Mouse (Mus musculus): Measurements from ENCODE around the gene Dhx33. TPM values are rescaled to one million over a fixed set of nuclear protein-coding genes. Genes with fewer than 3 reads are reported as not detected.

Gene Dhx33
- total RNA-seq, 2 experiments from 2014 or later: 66.7 to 78.8 TPM

DNA sequence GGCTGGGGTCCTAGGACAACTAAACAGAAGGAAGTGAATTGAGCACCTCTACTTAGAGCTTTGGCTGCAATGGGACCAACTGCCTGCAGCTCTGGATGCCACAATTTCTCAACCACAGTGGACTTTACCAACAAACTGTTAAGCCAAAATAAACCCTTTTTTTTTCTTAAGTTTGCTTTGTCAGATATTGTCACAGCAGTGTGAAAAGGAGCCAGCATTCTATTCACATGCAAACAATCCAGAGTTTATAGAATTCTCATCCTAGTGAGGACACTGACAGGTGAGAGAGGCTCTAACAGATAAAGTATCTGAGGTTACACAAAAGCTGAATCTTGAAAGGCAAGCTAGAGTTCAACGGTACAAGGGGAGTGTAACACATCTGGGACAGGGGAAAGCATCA, 12.8 kb upstream of the Dhx33 start:
- no peak for TF ChIP-seq CTCF (conservative IDR thresholded peaks at IDR 0.05)
- DNase-seq (ENCODE audit: low spot score in 2 of 2): no peak
- Histone ChIP-seq H3K27ac (no peak overlapping the region), H3K4me3 (no peak overlapping the region)

DNA sequence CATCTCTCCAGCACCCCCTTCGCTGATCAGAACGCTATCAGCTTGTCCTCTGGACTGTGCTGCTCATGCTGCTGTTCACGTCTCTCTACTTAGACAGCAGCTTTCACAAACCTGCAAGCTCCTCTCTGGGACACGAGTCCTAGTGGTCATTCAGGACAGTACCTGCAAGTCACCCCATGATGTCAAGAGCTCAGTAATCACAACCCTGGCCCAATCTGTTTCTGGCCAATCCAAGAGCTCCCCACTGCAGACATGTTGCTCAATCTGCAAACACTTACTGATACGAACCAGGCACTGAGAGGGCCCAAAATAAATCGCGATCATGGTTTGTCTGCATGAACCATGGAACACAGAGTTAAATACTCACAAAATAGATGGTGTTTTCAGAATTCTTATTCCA, 8.5 kb upstream of the Dhx33 start:
- DNase-seq (ENCODE audit: low spot score in 2 of 2): no peak
- Histone ChIP-seq H3K4me3 (no peak overlapping the region), H3K27ac (no peak overlapping the region)
- TF ChIP-seq CTCF (conservative IDR thresholded peaks at IDR 0.05): no peak

- Histone ChIP-seq H3K27ac (no peak overlapping the region), H3K4me3 (no peak overlapping the region)
- DNase-seq (ENCODE audit: low spot score in 2 of 2): no peak
- TF ChIP-seq CTCF (conservative IDR thresholded peaks at IDR 0.05): no peak
Observed at GRCm38 (mm10) chr11:71008321-71008720, 4.1 kb upstream of the Dhx33 start.

- Histone ChIP-seq H3K27ac (no peak overlapping the region), H3K4me3 (no peak overlapping the region)
- TF ChIP-seq CTCF (conservative IDR thresholded peaks at IDR 0.05): no peak
- DNase-seq (ENCODE audit: low spot score in 2 of 2): no peak
Observed at GRCm38 (mm10) chr11:71007831-71008230, 3.6 kb upstream of the Dhx33 start.

DNA sequence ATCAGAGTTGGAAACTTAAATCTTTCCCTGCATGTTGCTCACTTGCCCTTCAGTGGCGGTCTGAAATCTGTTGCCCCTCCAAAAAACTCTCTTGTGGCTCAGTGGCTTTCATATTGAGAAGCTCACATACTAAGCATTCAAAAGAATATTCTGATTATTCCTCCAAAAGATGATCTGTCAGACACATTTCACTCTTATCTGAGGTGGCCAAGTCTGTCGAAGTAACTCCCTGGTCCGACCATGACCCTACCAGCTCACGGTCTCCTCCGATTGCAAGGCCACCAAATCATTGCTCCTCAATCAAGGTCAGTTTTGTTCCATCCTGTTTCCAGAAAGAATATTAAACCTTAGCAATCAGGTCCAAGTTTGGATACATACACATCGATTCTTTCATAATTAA, 2.8 kb upstream of the Dhx33 start:
- Histone ChIP-seq H3K27ac (no peak overlapping the region), H3K4me3 (no peak overlapping the region)
- no peak for DNase-seq (ENCODE audit: low spot score in 2 of 2)
- TF ChIP-seq CTCF (conservative IDR thresholded peaks at IDR 0.05): no peak

DNA sequence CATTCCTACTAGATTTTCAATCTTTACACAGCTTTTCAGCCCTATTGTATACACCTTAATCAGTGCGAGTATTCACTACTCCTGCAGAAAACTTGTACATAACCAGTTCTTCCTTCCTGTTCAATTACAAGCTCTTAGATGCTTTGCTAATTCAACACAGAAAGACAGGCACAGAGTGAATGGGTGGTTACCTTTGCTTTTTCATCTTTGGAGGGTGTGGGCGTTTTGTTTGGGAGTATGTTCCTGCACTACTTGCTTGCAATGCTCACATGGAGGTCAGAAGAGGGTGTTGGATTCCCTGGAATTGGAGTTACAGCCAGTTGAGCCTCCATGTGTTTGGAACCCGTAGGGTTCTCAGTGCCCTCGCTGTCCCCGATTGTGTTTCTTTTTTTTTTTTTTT, 809 bp upstream of the Dhx33 start:
- no peak for DNase-seq (ENCODE audit: low spot score in 2 of 2)
- H3K4me3 ChIP-seq: peak overlapping the region; percentile 95
- H3K27ac ChIP-seq: peak overlapping the region; percentile 86
- peak; percentile 10; the same call in 1 of the 2 replicates for TF ChIP-seq CTCF (conservative IDR thresholded peaks at IDR 0.05)

GRCm38 (mm10) chr11:71003611-71004315, 474 bp downstream of the Dhx33 start:
- peak overlapping the region; percentile 94 for H3K27ac ChIP-seq
- DNase-seq (ENCODE audit: low spot score in 2 of 2): peak in 1 of 2 experiments; percentile 17
- no peak for TF ChIP-seq CTCF (conservative IDR thresholded peaks at IDR 0.05)
- peak overlapping the region; percentile 95 for H3K4me3 ChIP-seq

DNA sequence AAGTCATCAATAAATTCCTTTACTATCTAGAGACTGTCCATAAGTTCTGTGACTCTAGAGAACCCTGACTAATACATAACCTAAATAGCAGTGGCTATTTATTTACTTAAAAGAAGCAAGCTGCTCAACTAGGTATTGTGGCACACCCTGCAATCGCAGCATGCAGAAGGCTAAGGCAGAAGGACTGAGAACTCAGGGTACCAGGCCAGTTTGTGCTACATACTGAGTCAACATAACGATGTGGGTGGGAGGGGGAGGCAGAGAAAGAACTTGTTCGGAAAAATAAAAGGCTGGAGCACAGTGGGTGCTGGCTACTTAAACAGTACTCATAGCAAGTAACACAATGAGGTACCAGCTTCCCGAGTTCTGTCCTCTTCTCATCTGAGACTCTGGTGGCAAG, 3.1 kb downstream of the Dhx33 start:
- peak; percentile 54 to 73 for DNase-seq (ENCODE audit: low spot score in 2 of 2)
- Histone ChIP-seq H3K27ac (peak overlapping the region; percentile 94), H3K4me3 (peak overlapping the region; percentile 95; the same call in 1 of the 2 replicates)
- no peak for TF ChIP-seq CTCF (conservative IDR thresholded peaks at IDR 0.05)

- peak within 1 kb of the TSS; percentile 94 for H3K27ac ChIP-seq
- TF ChIP-seq CTCF (conservative IDR thresholded peaks at IDR 0.05): peak; percentile 96
- peak within 1 kb of the TSS; percentile 94 for H3K4me3 ChIP-seq
- peak; percentile 91 to 97 for DNase-seq (ENCODE audit: low spot score in 2 of 2)
Observed at GRCm38 (mm10) chr11:70982557-70983228, 21.5 kb downstream of the Dhx33 start, which contains the start of gene C1qbp. C1qbp (minus strand) TSS chr11:70983026.

- TF ChIP-seq CTCF (conservative IDR thresholded peaks at IDR 0.05): no peak
- no peak for DNase-seq (ENCODE audit: low spot score in 2 of 2)
- Histone ChIP-seq H3K4me3 (peak overlapping the region; percentile 94), H3K27ac (peak overlapping the region; percentile 94; the same call in 1 of the 2 replicates)
Observed at GRCm38 (mm10) chr11:70982030-70982429, 22.2 kb downstream of the Dhx33 start.

DNA sequence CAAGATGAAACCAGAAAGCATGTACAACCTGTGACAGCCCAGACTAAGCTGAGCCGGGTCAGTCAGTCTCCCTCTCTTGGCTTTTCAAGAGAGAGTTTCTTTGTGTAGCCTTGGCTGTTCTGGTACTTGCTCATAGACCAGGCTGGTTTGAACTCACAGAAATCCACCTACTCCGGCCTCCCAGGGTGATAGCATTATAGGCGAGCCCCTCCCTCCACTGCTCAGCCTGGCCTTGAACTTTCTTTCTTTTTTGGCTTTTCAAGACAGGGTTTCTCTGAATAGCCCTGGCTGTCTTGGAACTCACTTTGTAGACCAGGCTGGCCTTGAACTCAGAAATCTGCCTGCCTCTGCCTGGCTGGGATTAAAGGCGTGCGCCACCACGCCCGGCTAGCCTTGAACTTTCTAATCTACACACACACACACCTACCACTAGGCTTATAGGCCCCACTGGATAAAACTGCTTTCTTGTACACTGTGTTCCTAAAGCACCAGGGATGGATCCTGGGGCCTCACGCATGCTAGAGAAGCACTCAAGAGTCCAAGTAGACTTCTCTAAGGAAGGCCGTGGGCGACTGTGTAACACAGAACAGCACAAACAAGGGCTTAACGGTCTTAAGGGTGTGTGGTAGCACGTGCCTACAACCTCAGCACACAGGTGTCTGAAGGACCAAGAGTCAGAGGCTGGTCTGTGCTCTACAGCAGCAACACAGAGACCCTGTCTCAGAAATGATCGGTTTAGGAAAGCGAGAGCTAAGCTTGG, 23.3 kb downstream of the Dhx33 start:
- no peak for TF ChIP-seq CTCF (conservative IDR thresholded peaks at IDR 0.05)
- Histone ChIP-seq H3K27ac (no peak overlapping the region), H3K4me3 (no peak overlapping the region)
- DNase-seq (ENCODE audit: low spot score in 2 of 2): no peak

GRCm38 (mm10) chr11:70980232-70980631, 24.0 kb downstream of the Dhx33 start:
- DNase-seq (ENCODE audit: low spot score in 2 of 2): no peak
- Histone ChIP-seq H3K4me3 (no peak overlapping the region), H3K27ac (no peak overlapping the region)
- TF ChIP-seq CTCF (conservative IDR thresholded peaks at IDR 0.05): no peak

- no peak overlapping the region for H3K27ac ChIP-seq
- TF ChIP-seq CTCF (conservative IDR thresholded peaks at IDR 0.05): no peak
- no peak overlapping the region for H3K4me3 ChIP-seq
- no peak for DNase-seq (ENCODE audit: low spot score in 2 of 2)
Observed at GRCm38 (mm10) chr11:70977293-70977692, 26.9 kb downstream of the Dhx33 start.
